Mouse (Mus musculus) heart, postnatal 0 days (tissue): ENCODE data around the gene Gm37240. TPM values are rescaled to one million over a fixed set of nuclear protein-coding genes. Genes with fewer than 3 reads are reported as not detected.

Source experiments
- ATAC-seq: fragments of 200-750 bp; cut with Nextera tagmentation; 2 replicates; pipeline ENCODE4 v1.8.0; 2017; ENCODE audit warnings: low read depth, moderate number of reproducible peaks, moderate library complexity; ENCODE audit not compliant: insufficient read depth
- DNase-seq: peaks from one replicate; pipeline ENCODE4 v3.0.0-alpha.2; 2016; ENCODE audit warnings: low spot score
- H3K27ac ChIP-seq: fragments of 300-500 bp; sonication (generic); 2 replicates; pipeline ENCODE4 v1.5.1; 2014; ENCODE audit warnings: low read depth, mild to moderate bottlenecking
- H3K27me3 ChIP-seq: fragments of 300-500 bp; sonication (generic); 2 replicates; pipeline ENCODE4 v1.6.1; 2014; ENCODE audit warnings: low read length, mixed read lengths; ENCODE audit not compliant: control insufficient read depth, insufficient read depth
- H3K36me3 ChIP-seq: fragments of 300-500 bp; sonication (generic); replicated peaks from 2 replicates; pipeline ENCODE4 v1.6.1; 2014; ENCODE audit warnings: low read length, mixed read lengths; ENCODE audit not compliant: control insufficient read depth, insufficient read depth
- H3K4me1 ChIP-seq: fragments of 300-500 bp; sonication (generic); 2 replicates; pipeline ENCODE4 v1.6.1; 2014; ENCODE audit warnings: antibody characterized with exemption; ENCODE audit not compliant: control insufficient read depth, insufficient read depth
- H3K4me2 ChIP-seq: fragments of 300-500 bp; sonication (generic); 2 replicates; pipeline ENCODE4 v1.6.1; 2014; ENCODE audit warnings: low read depth, mild to moderate bottlenecking, low read length, moderate library complexity
- H3K4me3 ChIP-seq: fragments of 300-500 bp; sonication (generic); 2 replicates; pipeline ENCODE4 v1.5.1; 2014; ENCODE audit warnings: low read depth, low read length
- H3K9ac ChIP-seq: fragments of 300-500 bp; sonication (generic); replicated peaks from 2 replicates; pipeline ENCODE4 v1.6.1; 2014; ENCODE audit warnings: low read depth, low read length, mixed read lengths
- H3K9me3 ChIP-seq: fragments of 300-500 bp; sonication (generic); replicated peaks from 2 replicates; pipeline ENCODE4 v1.6.1; 2016; ENCODE audit warnings: low read length; ENCODE audit not compliant: control insufficient read depth
- CTCF ChIP-seq: IDR thresholded peaks from 2 replicates; pipeline ENCODE4 v1.5.1; 2016; ENCODE audit warnings: antibody characterized with exemption, control low read depth, low read depth
- EP300 ChIP-seq: IDR thresholded peaks from 2 replicates; pipeline ENCODE4 v1.6.1; 2016; ENCODE audit warnings: antibody characterized with exemption, low read depth
- WGBS: fragments of 180-500 bp; shearing (Covaris S2); extraction: QIAGEN DNeasy Blood & Tissue Kit; methylation state at CpG from one replicate; pipeline ENCODE4 v1.1.7; 2014; 5-methylcytosine and 5-hydroxymethylcytosine counted together
- microRNA counts: library from miRNA; unstranded; fragments of <30 nt; microRNA quantifications from one replicate; lab custom pipeline; 2015
- microRNA-seq: library from miRNA; unstranded; fragments of <30 nt; microRNA quantifications from one replicate; pipeline ENCODE4, GENCODE M21; 2016
- polyA plus RNA-seq: library from polyadenylated mRNA; unstranded; fragments of >200 nt; fragmentation: Nextera tagmentation; extraction: Ambion mirVana; gene quantifications from 2 replicates; pipeline ENCODE4 v1.2.1, GENCODE M21; 2015
- total RNA-seq: library from RNA; depleted of rRNA; stranded (reverse); fragments of >200 nt; gene quantifications from 2 replicates; pipeline ENCODE4 v1.2.3, GENCODE M21; 2014; ENCODE audit warnings: low replicate concordance; rRNA removed

The Gm37240 gene
- total and polyA plus RNA-seq, 2 experiments from 2014 or later, result 21.7 to 72.1 TPM

- H3K27ac ChIP-seq, result no peak overlapping the region
- H3K4me1 ChIP-seq, result peaks cover 6% of the 10 kb centered on the region; the same call in 1 of the 2 replicates
- DNase-seq (no peak), ATAC-seq (no peak)
- H3K4me3 ChIP-seq, result no peak overlapping the region
- H3K36me3 ChIP-seq, result no peaks in the 10 kb centered on the region
- WGBS, result 80% methylated on average over 3 of the region's 3 CpGs
- peaks cover 5% of the 10 kb centered on the region; the same call in 1 of the 2 replicates for H3K27me3 ChIP-seq
- no peak overlapping the region for H3K9ac ChIP-seq
- H3K9me3 ChIP-seq, result no peaks in the 10 kb centered on the region
- H3K4me2 ChIP-seq, result no peak overlapping the region
- TF ChIP-seq EP300 (no peak), CTCF (no peak)
Observed at GRCm38 (mm10) chr3:84450651-84451050, 1436.7 kb downstream of the Gm37240 start.

- WGBS, result 80% methylated on average over 9 of the region's 9 CpGs
- DNase-seq (no peak), ATAC-seq (no peak)
- H3K4me3 ChIP-seq, result no peak overlapping the region
- TF ChIP-seq EP300 (no peak), CTCF (no peak)
- H3K9ac ChIP-seq, result no peak overlapping the region
- H3K4me1 ChIP-seq, result peaks cover 9% of the 10 kb centered on the region; the same call in 1 of the 2 replicates
- peaks cover 15% of the 10 kb centered on the region; the same call in 1 of the 2 replicates for H3K27me3 ChIP-seq
- no peaks in the 10 kb centered on the region for H3K36me3 ChIP-seq
- no peak overlapping the region for H3K27ac ChIP-seq
- H3K9me3 ChIP-seq, result no peaks in the 10 kb centered on the region
- H3K4me2 ChIP-seq, result no peak overlapping the region
Observed at GRCm38 (mm10) chr3:84449015-84449414, 1438.3 kb downstream of the Gm37240 start.

DNA sequence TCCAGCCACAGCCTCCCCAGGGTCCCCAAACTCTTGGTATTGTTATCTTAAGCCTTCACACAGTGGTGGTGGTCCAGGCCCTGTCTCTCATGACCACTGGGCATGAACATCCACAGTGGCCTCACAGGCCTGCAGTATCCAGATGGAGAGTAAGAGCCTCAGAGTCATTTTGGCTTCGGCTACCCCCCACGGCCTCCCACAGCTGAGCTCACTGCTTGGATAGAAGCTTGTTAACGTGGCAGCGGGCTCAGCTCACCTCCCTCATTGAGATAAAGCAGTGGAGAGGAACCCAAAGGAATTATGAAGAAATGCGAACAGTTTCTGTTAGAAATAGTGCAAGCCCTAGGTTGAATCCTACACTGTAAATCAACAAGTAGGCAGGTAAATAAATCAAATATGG, 1439.5 kb downstream of the Gm37240 start:
- Histone ChIP-seq H3K4me2 (no peak overlapping the region), H3K9me3 (no peaks in the 10 kb centered on the region), H3K9ac (no peak overlapping the region), H3K27ac (no peak overlapping the region), H3K4me3 (no peak overlapping the region), H3K4me1 (peaks cover 9% of the 10 kb centered on the region; the same call in 1 of the 2 replicates), H3K27me3 (peaks cover 15% of the 10 kb centered on the region; the same call in 1 of the 2 replicates), H3K36me3 (no peaks in the 10 kb centered on the region)
- TF ChIP-seq CTCF (no peak), EP300 (no peak)
- WGBS, result 68% methylated on average over 5 of the region's 5 CpGs
- no peak for ATAC-seq
- DNase-seq, result no peak

MicroRNAs encoded within 50 kb of the gene (microRNA counts, 519-probe panel; counts per million panel counts)
- not detected for microRNA mmu-miR-466k (lab: Ali Mortazavi, UCI)

Small RNAs within 50 kb of the gene (microRNA-seq; reads per million reads assigned to microRNA genes)
- not detected for gene Mir466k

Other genes starting within 250 kb of the Gm37240 start
- 34.6 and 37.8 TPM in 2 replicates for gene Fam160a1, start 70.2 kb downstream of the Gm37240 start, total RNA-seq
- gene Fam160a1, start 70.2 kb downstream of the Gm37240 start, polyA plus RNA-seq, result 9.4 and 10.5 TPM in 2 replicates
- 3.9 and 5.3 TPM in 2 replicates for gene Glt28d2, start within 50 bp of the Gm37240 start, total RNA-seq
- gene Glt28d2, start within 50 bp of the Gm37240 start, polyA plus RNA-seq, result 3.0 and 3.6 TPM in 2 replicates
- gene Sh3d19, start 83.6 kb upstream of the Gm37240 start, total RNA-seq, result 16.2 and 52.6 TPM in 2 replicates
- gene Sh3d19, start 83.6 kb upstream of the Gm37240 start, polyA plus RNA-seq, result 7.4 and 8.7 TPM in 2 replicates
- not detected in 2 replicates for gene Prss48, start 115.0 kb upstream of the Gm37240 start, total RNA-seq
- gene Prss48, start 115.0 kb upstream of the Gm37240 start, polyA plus RNA-seq, result not detected in 2 replicates